Mouse (Mus musculus) adrenal gland, postnatal 14 days (tissue): ENCODE measurements around the gene Strbp. TPM values are rescaled to one million over a fixed set of nuclear protein-coding genes. Genes with fewer than 3 reads are reported as not detected.
"Not testable (repeated sequence)": the region's sequence is repeated elsewhere in the genome, so short reads cannot be mapped to it uniquely, and the experiment has no call there.

Source experiments
- DNase-seq: peaks from one replicate; pipeline ENCODE4 v3.0.0; 2021; ENCODE audit warnings: mixed read lengths
- total RNA-seq: library from RNA; stranded (reverse); gene quantifications from 2 replicates; pipeline ENCODE4 v1.2.3, GENCODE M21; 2021

Gene Strbp
- total RNA-seq, 1 experiment from 2014 or later: 43.6 TPM

DNA sequence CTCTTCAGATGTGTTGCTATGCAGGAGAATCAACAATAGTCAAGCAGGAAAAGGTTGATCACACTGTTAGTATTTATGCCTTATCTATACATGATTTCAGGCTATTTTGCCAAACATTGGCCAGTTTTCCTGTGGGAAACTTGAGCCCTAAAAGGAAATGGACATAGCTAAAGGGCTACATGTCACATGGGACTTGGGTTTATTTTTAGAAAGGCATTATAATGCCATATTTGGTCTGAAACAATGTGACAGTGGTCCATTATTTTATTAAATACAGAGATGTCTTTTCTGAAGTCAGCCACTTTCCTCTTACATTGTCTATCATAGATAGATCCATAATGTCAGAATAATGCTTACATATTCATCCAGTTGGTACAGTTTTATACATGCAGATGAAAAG, 176.1 kb downstream of the Strbp start:
- no peak for DNase-seq

DNA sequence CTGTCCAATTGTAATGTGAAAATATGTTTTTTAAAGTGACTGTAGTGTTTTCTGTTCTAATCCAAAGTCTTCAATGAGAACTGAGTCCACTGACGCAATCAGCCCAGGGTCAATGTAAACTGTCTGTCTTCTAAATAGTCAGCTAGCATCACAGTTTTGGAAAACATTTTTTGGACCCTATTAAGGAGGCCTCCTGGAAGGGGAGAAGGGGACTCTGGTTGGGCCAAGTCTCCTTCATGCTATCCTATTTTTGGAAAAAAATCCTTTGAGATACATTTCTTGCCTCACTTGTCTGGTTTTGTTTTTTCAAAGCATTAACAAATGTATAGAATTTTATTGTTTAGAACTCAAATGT, 184.4 kb downstream of the Strbp start:
- no peak for DNase-seq

DNA sequence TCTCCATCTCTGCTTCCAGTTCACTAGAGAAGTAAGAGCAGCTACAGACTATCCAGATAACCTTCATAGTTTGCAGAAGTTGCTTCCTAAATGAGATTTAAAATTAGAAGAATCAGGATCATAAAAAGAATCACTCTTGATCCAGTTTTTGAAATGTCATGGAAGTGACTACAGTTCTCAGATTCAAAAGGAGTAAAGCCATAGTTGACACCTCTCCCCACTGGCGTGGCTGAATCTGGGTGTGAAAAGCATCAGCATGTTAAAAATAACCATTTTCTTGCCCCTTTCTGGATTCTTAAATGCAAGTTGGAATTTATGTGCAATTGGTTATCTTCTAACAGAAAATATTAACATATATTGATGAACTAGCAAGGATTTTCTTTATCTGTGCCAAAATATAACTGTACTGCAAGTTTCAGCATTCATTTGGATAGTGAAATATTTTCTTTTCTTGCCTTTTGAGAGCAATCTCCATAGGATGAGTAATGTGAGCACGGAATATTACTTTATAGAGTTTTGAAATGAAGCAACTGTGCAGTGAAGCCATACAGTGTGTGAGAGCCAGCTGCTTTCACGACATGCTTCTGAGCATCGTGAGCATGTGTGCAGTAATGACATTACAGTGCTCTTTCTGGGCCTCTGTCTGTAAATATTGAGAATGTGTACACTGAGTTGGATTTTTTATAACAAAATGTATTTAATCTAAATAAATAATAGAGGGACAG, 184.9 kb downstream of the Strbp start:
- no peak for DNase-seq

DNA sequence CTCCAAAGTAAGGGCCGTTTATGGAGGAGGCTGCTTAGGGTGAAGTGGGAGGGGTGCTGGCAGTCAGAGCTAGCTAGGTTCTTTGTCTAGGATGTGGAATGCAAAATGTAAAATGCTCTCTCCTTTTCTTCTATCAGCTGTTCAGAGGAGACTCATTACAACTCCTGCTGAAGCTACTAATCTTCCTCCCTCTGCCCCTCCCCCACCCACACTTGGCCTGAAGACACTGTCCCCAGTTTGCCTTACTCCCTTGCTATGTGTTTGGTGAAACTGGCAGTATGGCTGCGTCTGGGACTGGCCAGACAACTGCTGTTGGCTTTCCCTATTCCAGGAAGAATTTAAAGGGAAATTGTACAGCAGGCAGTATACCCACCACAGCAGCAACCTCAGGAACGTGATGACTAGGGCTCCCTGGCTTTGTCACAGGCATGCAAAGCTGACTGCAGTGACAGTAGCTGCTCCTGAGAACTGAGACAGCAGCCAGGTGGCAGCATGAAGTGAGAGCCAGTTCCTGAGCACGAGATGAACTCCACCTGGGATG, 186.7 kb downstream of the Strbp start:
- DNase-seq: no peak

DNA sequence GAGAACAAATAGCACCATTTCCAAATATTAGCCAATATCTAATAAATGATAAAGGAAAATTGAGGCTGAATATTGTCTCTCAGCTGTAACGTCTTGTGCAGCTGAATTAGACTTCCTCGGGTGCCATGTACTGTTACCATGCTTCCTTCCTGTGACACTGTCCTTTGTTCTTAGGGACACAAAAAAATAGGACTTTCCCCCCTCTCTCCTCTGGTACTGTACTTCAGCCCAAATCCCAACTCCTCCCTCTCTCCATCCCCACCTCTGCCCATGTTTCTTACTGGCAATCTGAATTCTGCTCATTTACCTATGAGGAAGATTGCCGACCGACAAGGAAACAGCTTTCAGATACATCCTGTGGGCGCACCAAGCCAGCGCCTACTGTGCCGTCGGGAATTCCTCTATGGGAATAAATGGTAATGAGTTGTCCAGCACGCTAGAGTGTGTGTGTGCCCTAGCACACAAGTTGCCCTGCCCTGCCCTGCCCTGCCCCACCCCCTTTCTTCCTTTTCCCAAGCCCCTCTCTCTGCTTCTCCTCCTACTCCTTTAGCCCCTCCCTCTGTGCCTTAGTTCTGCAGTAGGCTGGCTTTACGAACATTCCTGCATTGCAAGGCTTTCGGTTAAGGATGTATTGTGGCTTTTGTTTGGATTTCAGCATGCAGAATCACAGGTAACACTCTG, 187.5 kb downstream of the Strbp start, which contains the start of gene Gpr21:
Gene Gpr21, plus strand, starts transcription at position 303 of the 681 bp plus-strand sequence.
- no peak for DNase-seq

DNA sequence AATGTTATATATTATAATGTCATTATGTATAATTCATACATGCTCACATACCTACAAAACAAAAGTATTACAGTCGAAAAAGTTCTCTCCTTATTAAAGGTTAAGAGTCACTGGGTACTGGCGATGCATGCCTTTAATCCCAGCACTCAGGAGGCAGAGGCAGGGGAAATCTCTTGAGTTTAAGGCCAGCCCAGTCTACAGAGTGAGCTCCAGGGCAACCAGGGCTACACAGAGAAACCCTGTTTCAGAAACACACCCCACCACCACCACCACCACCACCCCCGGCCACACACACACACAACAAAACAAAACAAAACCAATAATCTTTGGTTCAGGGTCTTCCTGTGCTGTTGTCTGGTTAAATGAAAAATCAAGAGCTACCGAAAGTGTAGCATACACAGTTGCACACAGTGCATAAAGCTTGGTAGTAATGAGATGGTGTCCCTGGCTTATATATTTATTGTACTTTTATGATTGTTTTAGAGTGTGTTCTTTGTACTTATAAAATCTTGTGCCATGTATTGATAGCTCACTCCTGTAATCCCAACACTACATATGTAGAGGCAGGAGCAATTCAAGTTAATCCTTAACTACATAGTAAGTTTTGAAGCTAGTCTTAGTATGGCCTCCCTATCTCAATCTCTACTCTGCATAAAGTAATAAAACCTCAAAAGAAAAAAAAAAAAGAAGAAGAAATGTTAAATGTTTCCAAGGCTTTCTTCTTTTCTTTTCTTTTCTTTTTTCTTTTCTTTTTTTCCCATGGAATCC, 192.3 kb downstream of the Strbp start:
- no peak for DNase-seq

DNA sequence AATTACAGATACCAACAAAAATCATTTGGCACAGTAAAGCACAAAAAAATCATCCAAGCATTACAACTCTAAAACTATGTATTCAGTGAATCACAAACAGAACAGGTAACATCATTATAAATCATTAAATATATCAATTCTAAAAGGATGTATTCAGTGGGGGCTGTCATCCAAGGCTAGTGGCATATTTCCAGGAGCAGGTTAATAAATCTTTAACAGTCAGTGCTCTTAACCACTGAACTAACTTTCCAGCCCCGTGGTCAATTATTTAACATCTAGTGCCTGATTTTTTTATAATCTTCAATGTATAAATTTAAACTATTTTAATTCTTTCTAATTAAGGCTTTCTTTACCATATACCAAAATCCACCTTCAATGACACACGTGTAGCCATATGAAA, 197.8 kb downstream of the Strbp start:
- DNase-seq: not testable (repeated sequence)

DNA sequence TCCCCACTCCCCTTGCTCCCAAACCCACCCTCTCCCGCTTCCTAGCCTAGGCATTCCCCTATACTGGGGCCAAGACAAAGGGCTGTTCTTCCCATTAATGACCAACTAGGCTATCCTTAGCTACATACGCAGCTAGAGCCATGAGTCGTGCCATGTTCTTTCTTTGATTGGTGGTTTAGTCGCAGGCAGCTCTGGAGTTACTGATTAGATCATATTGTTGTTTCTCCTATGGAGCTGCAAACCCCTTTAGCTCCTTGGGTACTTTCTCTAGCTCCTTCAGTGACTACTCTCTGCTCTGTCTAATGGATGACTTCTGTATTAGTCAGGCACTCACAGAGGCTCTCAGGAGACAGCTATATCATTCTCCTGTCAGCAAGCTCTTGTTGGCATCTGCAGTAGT, 206.3 kb downstream of the Strbp start:
- DNase-seq: no peak

DNA sequence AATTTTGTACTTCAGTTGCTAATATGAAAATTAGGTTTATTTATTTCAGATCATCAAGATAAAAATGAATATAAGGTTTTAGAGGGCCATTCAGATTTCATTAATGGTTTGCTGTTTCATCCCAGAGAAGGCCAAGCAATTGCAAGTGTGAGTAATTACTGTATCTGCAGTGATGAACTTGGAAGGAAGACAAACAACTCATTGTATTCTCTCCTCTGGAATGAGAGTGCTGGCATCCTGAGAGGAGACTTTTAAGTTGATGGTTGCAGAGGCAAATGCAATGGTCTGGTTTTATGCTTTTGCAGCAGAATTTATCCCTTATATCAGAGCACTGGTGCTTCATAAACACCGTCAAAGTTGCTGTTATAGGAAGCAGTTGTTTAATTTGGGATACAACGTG, 214.7 kb downstream of the Strbp start:
- DNase-seq: no peak

DNA sequence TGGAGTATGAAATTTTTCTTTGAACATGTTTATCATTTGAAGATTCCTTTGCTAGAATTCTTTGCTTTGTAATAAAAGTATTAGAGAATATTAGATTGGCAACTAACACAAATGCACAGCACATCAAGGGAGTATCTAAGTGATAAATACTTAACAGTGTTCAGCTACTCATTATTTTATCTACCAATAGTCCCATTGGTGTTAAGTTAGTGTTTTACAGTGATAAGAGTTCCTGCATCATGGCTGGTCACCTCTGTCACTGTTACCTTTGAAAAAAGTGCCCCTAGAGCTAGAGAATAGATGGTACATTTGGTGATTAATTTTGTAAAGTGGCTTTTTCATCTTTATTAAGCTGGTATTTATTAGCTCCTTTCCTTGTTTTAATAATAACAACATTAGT, 217.3 kb downstream of the Strbp start:
- no peak for DNase-seq

DNA sequence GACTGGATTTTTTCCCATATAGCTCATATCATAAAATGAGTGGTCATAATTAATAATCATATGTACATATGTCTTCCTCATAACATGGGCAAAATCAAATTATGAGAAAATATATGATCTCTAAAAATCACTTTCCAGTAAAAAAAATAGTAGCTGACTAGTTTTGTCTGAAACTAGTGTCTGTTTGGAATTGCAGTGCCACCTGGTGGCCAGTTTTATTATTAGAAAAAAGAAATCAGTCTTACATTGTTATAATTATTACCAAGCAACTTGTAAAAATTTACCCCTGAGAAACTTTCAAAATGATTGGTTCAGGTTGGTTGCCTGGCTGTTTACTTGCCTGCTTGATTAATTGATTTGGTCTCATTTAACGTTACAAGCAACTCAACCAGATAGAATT, 218.3 kb downstream of the Strbp start:
- DNase-seq: peak; percentile 39

DNA sequence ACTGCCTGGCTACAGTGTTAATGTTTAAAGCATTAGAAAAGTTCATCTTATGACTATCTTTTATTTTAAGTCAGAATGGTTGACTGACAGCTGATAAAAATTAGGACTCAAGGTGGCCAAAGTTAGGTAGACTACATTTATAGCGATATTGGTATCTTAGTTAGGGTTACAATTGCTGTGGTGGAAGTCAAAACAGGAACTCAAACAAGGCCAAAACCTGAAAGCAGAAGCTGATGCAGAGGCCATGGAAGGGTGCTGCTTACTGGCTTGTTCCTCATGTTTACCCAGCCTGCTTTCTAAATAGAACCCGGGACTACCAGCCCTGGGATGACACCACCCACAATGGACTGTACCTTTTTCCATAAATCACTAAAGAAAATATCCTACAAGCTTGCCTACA, 219.5 kb downstream of the Strbp start:
- DNase-seq: no peak

DNA sequence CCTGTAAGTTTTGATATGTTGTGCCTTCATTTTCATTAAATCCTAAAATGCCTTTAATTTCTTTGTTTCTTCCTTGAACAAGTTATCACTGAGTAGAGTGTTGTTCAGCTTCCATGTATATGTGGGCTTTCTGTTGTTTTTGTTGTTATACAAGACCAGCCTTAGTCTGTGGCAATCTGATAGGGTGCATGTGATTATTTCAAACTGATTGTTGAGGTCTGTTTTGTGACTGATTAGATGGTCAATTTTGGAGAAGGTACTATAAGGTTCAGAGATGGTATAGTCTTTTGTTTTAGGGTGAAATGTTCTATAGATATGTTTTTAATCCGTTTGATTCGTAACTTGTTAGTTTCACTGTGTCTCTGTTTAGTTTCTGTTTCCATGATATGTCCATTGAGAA, 223.6 kb downstream of the Strbp start:
- no peak for DNase-seq

DNA sequence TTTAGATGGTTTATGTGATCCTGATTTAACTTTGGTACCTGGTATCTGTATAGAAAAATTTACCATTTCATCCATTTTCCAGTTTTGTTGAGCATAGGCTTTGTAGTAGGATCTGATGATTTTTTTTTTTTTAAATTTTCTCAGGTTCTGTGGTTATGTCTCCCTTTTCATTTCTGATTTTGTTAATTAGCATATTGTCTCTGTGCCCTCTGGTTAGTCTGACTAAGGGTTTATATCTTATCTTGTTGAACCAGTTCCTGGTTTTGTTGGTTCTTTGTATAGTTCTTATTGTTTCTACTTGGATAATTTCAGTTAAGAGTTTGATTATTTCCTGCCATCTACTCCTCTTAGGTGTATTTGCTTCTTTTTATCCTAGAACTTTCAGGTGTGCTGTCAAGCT, 224.1 kb downstream of the Strbp start:
- no peak for DNase-seq

DNA sequence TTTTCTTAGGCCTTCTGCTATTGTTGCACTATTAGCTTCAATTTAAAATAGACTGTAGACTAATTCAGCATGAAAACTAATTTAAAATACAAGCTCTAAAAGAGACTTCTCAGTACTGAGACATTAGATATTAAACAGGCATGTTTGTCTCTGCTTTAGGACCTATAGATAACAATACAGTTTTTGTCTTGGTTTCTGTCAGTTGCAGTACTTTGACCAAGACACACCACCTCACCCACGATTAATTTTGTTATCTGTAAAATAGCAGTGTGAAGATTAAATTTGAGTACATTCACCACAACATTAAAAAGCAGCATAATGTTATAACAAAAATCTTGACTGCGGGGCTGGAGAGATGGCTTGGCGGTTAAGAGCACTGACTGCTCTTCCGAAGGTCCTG, 237.4 kb downstream of the Strbp start:
- no peak for DNase-seq

DNA sequence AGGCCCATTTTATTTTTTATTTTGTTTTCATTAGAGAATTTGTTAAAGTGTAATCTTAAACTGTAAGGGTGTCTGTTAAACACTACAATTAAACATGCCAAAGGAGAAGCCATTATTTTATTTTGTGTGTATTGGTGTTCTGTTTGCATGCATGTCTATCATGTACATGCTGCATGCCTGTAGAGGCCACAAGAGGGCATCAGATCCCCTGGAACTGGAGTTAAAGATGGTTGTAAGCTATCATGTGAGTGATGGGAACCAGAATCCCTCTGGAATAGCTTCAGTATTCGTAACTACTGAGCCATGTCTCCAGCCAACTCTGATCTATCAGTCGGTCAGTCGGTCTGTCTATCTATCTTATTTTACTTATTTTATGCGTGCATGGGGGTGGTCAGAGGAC, 243.0 kb downstream of the Strbp start:
- DNase-seq: no peak

DNA sequence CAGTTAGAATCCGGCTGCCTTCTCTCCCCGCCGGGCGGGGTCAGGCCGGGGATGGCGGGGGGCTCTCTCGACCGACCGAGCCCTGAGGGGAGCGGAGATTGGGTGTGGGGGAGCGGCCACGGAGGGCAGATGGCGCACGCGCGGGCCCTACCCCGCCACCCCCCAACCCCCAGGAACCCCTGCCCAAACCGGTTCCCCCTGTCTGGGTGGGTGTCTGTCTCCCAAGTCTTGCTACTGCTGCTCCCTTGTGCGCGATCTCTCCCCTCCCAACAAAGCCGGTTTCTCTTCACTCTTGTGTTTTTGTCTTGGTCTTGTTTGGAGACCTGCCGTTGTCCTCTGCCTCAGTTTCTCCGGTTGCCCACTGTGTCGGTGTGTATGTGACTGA, 251.3 kb downstream of the Strbp start:
- no peak for DNase-seq

DNA sequence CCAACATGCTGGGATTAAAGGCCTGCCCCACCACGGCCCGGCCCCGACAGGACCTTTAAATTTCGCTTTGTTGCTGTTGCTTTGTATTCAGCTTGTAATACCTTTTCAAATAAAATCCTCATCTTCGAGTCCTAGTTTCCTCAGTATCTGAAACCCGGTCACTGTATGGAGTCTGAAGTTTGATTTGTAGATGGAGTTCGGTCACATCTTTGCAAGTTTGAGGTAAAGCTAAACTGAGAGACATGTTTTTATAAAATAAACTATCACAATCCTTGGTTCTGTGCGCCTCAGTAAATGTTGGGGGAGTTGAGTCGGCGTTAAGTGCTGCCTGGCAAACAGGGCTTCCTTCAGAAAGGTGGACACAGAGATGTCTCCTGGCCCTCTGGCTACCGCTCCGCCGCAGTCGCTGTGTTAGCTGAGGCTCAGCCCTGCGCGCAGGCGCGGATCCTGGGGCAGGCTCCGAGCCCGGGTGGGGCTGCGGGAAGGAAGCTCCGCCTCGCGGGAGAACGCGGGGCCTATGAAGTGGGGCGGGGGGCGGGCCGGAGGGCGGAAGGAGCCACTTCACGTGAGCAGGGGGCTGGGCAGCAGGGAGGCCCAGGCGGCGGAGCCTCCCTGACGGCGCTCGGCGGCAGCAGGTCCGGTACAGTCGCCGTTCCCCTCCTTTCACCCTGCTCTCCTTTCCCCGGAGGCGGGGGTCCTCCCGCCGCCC, 251.8 kb downstream of the Strbp start:
- peak; percentile 98 for DNase-seq

DNA sequence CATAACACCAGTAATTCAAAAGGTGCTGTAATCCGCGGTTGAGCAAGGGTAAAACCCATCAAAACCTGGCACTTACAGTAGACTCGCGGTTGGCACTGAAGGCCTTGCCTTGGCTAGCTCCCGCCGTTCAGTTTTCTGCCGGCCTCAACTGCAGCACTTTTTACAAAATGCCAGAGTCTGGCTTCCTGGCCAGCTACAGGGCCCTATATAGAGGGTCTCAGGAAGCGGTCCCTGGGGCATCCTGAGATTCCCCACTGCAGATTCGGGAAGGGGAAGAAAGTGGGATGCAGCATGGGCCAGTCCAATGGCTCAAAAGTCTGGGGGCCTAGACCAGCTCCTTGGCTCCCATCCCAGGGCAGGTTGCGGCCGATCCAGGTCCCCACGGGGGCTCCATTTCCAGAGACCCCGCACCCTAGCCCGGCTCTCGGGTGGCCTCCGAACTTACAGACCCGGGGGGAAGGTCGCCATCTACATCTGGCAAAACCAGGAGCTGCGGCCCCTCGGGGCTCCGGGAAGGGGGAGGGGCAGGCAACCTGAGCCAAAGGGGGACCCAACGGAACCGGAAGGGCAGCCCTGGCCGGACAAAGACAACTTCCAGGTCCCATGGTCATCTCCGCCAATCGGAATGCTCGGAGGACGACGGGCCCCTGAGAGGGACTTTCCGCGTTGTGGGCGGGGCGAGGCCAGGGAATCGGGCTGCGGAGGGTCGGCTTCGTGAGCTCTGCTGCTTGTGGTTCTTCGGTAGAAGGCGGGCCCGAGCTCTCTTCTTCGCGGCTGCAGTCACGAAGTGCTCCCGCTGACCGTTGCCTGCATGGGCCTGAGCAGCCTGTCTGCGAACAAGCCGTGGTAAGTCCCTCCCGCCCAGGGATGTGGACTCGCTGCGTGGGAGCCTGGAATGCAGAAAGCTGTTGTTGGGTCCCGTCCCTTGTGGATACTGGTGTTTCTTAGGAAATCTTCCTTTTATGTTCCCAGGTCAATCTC, 260.8 kb downstream of the Strbp start, which contains the start of the genes Zbtb26, Zbtb6 and Rabgap1:
Gene Zbtb26, minus strand, starts transcription at position 525 of the 981 bp plus-strand sequence.
Gene Zbtb6, minus strand, starts transcription at position 561 of the 981 bp plus-strand sequence.
Gene Rabgap1, plus strand, starts transcription at position 669 of the 981 bp plus-strand sequence.
- DNase-seq: peak; percentile 99
